Mouse (Mus musculus) MEL (cell line): ENCODE measurements around the gene Mgat5. TPM values are rescaled to one million over a fixed set of nuclear protein-coding genes. Genes with fewer than 3 reads are reported as not detected.

Experiments
- DNase-seq: peaks from one replicate; pipeline ENCODE4 v3.0.0; 2011; ENCODE audit warnings: low read depth, low spot score
- H3K27ac ChIP-seq: 2 replicates; pipeline ENCODE4 v1.5.1; 2012; ENCODE audit warnings: low read depth, mild to moderate bottlenecking, control low read depth, low read length, moderate library complexity; ENCODE audit not compliant: control insufficient read depth
- H3K27me3 ChIP-seq, 2 experiments: fragments of 150-350 bp in 1 of 2; sonication (generic) in 1 of 2; 2 replicates each; pipeline ENCODE4 v1.6.1; 2012; ENCODE audit warnings: low read length in 2 of 2, mild to moderate bottlenecking in 2 of 2, improper control_type of control experiment in 1 of 2, moderate library complexity in 1 of 2; ENCODE audit not compliant: insufficient read depth in 2 of 2, control insufficient read depth in 1 of 2
- H3K36me3 ChIP-seq, 2 experiments: 2 replicates each; pipeline ENCODE4 v1.6.1; 2012 to 2014; ENCODE audit warnings: low read length in 2 of 2, improper control_type of control experiment in 1 of 2, inconsistent platforms in 1 of 2, mild to moderate bottlenecking in 1 of 2; ENCODE audit not compliant: insufficient read depth in 2 of 2, control insufficient read depth in 1 of 2
- H3K4me1 ChIP-seq, 2 experiments: fragments of 150-350 bp in 1 of 2; sonication (generic) in 1 of 2; 2 replicates each; pipeline ENCODE4 v1.6.1; 2012; ENCODE audit warnings: low read length in 2 of 2, improper control_type of control experiment in 1 of 2, mild to moderate bottlenecking in 1 of 2; ENCODE audit not compliant: insufficient read depth in 2 of 2, control insufficient read depth in 1 of 2
- H3K4me3 ChIP-seq, 2 experiments: fragments of 150-350 bp in 1 of 2; sonication (generic) in 1 of 2; 2 replicates each; pipeline ENCODE4 v1.5.1; 2012; ENCODE audit warnings: low read depth in 2 of 2, low read length in 2 of 2, mild to moderate bottlenecking in 2 of 2, moderate library complexity in 2 of 2, control low read depth in 1 of 2, improper control_type of control experiment in 1 of 2; ENCODE audit not compliant: control insufficient read depth in 1 of 2, insufficient read depth in 1 of 2
- H3K79me2 ChIP-seq: 2 replicates; pipeline ENCODE4 v1.6.1; 2012; ENCODE audit warnings: mild to moderate bottlenecking, low read length, moderate library complexity; ENCODE audit not compliant: control insufficient read depth, poor library complexity, insufficient read depth
- H3K9ac ChIP-seq: 2 replicates; pipeline ENCODE4 v1.6.1; 2012; ENCODE audit warnings: low read depth, mild to moderate bottlenecking, control low read depth, low read length, moderate library complexity; ENCODE audit not compliant: control insufficient read depth, poor library complexity, severe bottlenecking
- H3K9me3 ChIP-seq: fragments of 150-350 bp; sonication (generic); replicated peaks from 2 replicates; pipeline ENCODE4 v1.6.1; 2012; ENCODE audit warnings: mild to moderate bottlenecking, low read length, improper control_type of control experiment, moderate library complexity; ENCODE audit not compliant: insufficient read depth
- BHLHE40 ChIP-seq: IDR thresholded peaks from 2 replicates; pipeline ENCODE4 v1.6.1; 2012; ENCODE audit warnings: low read depth, mild to moderate bottlenecking, inconsistent platforms, low read length, improper control_type of control experiment, borderline replicate concordance
- CHD1 ChIP-seq: IDR thresholded peaks from 2 replicates; pipeline ENCODE4 v1.6.1; 2012; ENCODE audit warnings: low read depth, mild to moderate bottlenecking, inconsistent platforms, low read length, improper control_type of control experiment
- CHD2 ChIP-seq: IDR thresholded peaks from 2 replicates; pipeline ENCODE4 v1.6.1; 2011; ENCODE audit warnings: low read length, improper control_type of control experiment
- ELF1 ChIP-seq: IDR thresholded peaks from 2 replicates; pipeline ENCODE4 v1.6.1; 2014; ENCODE audit warnings: low read depth, mild to moderate bottlenecking, inconsistent platforms, low read length, improper control_type of control experiment, moderate library complexity
- ETS1 ChIP-seq: IDR thresholded peaks from 2 replicates; pipeline ENCODE4 v1.6.1; 2012; ENCODE audit warnings: low read depth, mild to moderate bottlenecking, inconsistent platforms, low read length, improper control_type of control experiment, moderate library complexity
- GABPA ChIP-seq: IDR thresholded peaks from 2 replicates; pipeline ENCODE4 v1.6.1; 2012; ENCODE audit warnings: low read depth, mild to moderate bottlenecking, inconsistent platforms, low read length, improper control_type of control experiment, moderate library complexity
- GATA1 ChIP-seq: IDR thresholded peaks from 2 replicates; pipeline ENCODE4 v1.6.1; 2011; ENCODE audit warnings: low read depth, low read length, improper control_type of control experiment
- HCFC1 ChIP-seq: IDR thresholded peaks from 2 replicates; pipeline ENCODE4 v1.6.1; 2012; ENCODE audit warnings: low read depth, mild to moderate bottlenecking, inconsistent platforms, low read length, improper control_type of control experiment, moderate library complexity
- JUND ChIP-seq: IDR thresholded peaks from 2 replicates; pipeline ENCODE4 v1.6.1; 2011; ENCODE audit warnings: low read depth, mild to moderate bottlenecking, improper control_type of control experiment, low read length
- MAZ ChIP-seq: IDR thresholded peaks from 2 replicates; pipeline ENCODE4 v1.6.1; 2012; ENCODE audit warnings: low read depth, mild to moderate bottlenecking, inconsistent platforms, low read length, improper control_type of control experiment
- MEF2A ChIP-seq: IDR thresholded peaks from 2 replicates; pipeline ENCODE4 v1.6.1; 2014; ENCODE audit warnings: low read depth, mild to moderate bottlenecking, inconsistent platforms, low read length, improper control_type of control experiment; ENCODE audit not compliant: poor library complexity, insufficient replicate concordance, severe bottlenecking; ENCODE audit errors: extremely low read depth
- MXI1 ChIP-seq: IDR thresholded peaks from 2 replicates; pipeline ENCODE4 v1.6.1; 2011; ENCODE audit warnings: mild to moderate bottlenecking, low read depth, low read length, improper control_type of control experiment
- NELFE ChIP-seq: IDR thresholded peaks from 2 replicates; pipeline ENCODE4 v1.6.1; 2011; ENCODE audit warnings: low read depth, low read length, improper control_type of control experiment
- NRF1 ChIP-seq: IDR thresholded peaks from 2 replicates; pipeline ENCODE4 v1.6.1; 2014; ENCODE audit warnings: low read depth, mild to moderate bottlenecking, inconsistent platforms, low read length, improper control_type of control experiment, moderate library complexity; ENCODE audit not compliant: poor library complexity, insufficient read depth, severe bottlenecking
- POLR2A ChIP-seq, 2 experiments: IDR thresholded peaks; 2 replicates each; pipeline ENCODE4 v1.6.1; 2011 to 2012; ENCODE audit warnings: low read length in 2 of 2, mild to moderate bottlenecking in 2 of 2, control low read depth in 1 of 2, improper control_type of control experiment in 1 of 2, low read depth in 1 of 2, moderate library complexity in 1 of 2; ENCODE audit not compliant: control insufficient read depth in 1 of 2, insufficient read depth in 1 of 2, poor library complexity in 1 of 2
- POLR2AphosphoS2 ChIP-seq: IDR thresholded peaks from 2 replicates; pipeline ENCODE4 v1.6.1; 2011; ENCODE audit warnings: low read length, improper control_type of control experiment
- POLR2AphosphoS5 ChIP-seq: IDR thresholded peaks from 2 replicates; pipeline ENCODE4 v1.6.1; 2012; ENCODE audit warnings: low read depth, borderline replicate concordance, mild to moderate bottlenecking, inconsistent platforms, low read length, moderate library complexity, mixed read lengths
- RAD21 ChIP-seq: IDR thresholded peaks from 2 replicates; pipeline ENCODE4 v1.6.1; 2011; ENCODE audit warnings: mild to moderate bottlenecking, low read depth, low read length, improper control_type of control experiment
- RCOR1 ChIP-seq: IDR thresholded peaks from 2 replicates; pipeline ENCODE4 v1.6.1; 2012; ENCODE audit warnings: low read depth, mild to moderate bottlenecking, inconsistent platforms, low read length, improper control_type of control experiment
- SIN3A ChIP-seq: IDR thresholded peaks from 2 replicates; pipeline ENCODE4 v1.6.1; 2012; ENCODE audit warnings: low read length, improper control_type of control experiment, inconsistent platforms
- SMC3 ChIP-seq: IDR thresholded peaks from 2 replicates; pipeline ENCODE4 v1.6.1; 2011; ENCODE audit warnings: low read depth, low read length, improper control_type of control experiment
- TAL1 ChIP-seq: IDR thresholded peaks from 2 replicates; pipeline ENCODE4 v1.6.1; 2012; ENCODE audit warnings: mild to moderate bottlenecking, inconsistent platforms, low read length, moderate library complexity, mixed read lengths
- TBP ChIP-seq: IDR thresholded peaks from 2 replicates; pipeline ENCODE4 v1.8.0; 2011; ENCODE audit warnings: low read depth, low read length, improper control_type of control experiment
- USF1 ChIP-seq: IDR thresholded peaks from 2 replicates; pipeline ENCODE4 v1.6.1; 2014; ENCODE audit warnings: low read depth, mild to moderate bottlenecking, inconsistent platforms, low read length, improper control_type of control experiment, moderate library complexity
- ZKSCAN1 ChIP-seq: IDR thresholded peaks from 2 replicates; pipeline ENCODE4 v1.6.1; 2012; ENCODE audit warnings: low read depth, mild to moderate bottlenecking, inconsistent platforms, low read length, improper control_type of control experiment, moderate library complexity
- ZMIZ1 ChIP-seq: IDR thresholded peaks from 2 replicates; pipeline ENCODE4 v1.6.1; 2012; ENCODE audit warnings: low read depth, mild to moderate bottlenecking, inconsistent platforms, low read length, improper control_type of control experiment, moderate library complexity
- ZNF384 ChIP-seq: IDR thresholded peaks from 2 replicates; pipeline ENCODE4 v1.6.1; 2012; ENCODE audit warnings: low read depth, mild to moderate bottlenecking, inconsistent platforms, low read length, improper control_type of control experiment
- polyA plus RNA-seq, 2 experiments: library from polyadenylated mRNA; stranded (reverse) in 1 of 2; unstranded in 1 of 2; fragments of >175 nt in 1 of 2; fragments of >200 nt in 1 of 2; gene quantifications; 2 replicates each; pipeline versions ENCODE4 v1.2.1 to v1.2.4; 2012; ENCODE audit warnings: low replicate concordance in 2 of 2, low read depth in 1 of 2; ENCODE audit not compliant: insufficient read length in 2 of 2, insufficient read depth in 1 of 2, missing spikeins in 1 of 2
- total RNA-seq: library from RNA; depleted of rRNA; stranded (reverse); fragments of 300-350 nt; gene quantifications from 2 replicates; pipeline ENCODE4 v1.2.3, GENCODE M21; 2012

Gene Mgat5
- total and polyA plus RNA-seq, 3 experiments = 6.9 to 9.5 TPM; not detected in 1

- Histone ChIP-seq H3K36me3 (no peaks in the 10 kb centered on the region; a peak in 2 of 4 replicates), H3K27ac (no peak overlapping the region), H3K4me3 (no peak overlapping the region), H3K27me3 (no peaks in the 10 kb centered on the region), H3K4me1 (no peaks in the 10 kb centered on the region), H3K79me2 (no peaks in the 10 kb centered on the region), H3K9me3 (no peaks in the 10 kb centered on the region), H3K9ac (no peak overlapping the region)
- TF ChIP-seq SIN3A = no peak
- TF ChIP-seq ZNF384 = no peak
- no peak for DNase-seq
These were observed 225.5 kb downstream of the Mgat5 start for GRCm38 (mm10) chr1:127430290-127430689.

- H3K9ac ChIP-seq = no peak overlapping the region
- no peaks in the 10 kb centered on the region for H3K9me3 ChIP-seq
- H3K27ac ChIP-seq = no peak overlapping the region
- no peak for TF ChIP-seq NRF1
- TF ChIP-seq JUND = no peak
- TF ChIP-seq ZKSCAN1 = no peak
- TF ChIP-seq ZNF384 = no peak
- no peak for TF ChIP-seq ZMIZ1
- no peak for TF ChIP-seq SIN3A
- TF ChIP-seq POLR2A (IDR thresholded peaks at IDR 0.05; ENCODE audit: control insufficient read depth in 1 of 2, insufficient read depth in 1 of 2, low read depth in 1 of 2, low read length in 2 of 2, poor library complexity in 1 of 2) = no peak
- no peak for TF ChIP-seq HCFC1
- no peak for TF ChIP-seq MEF2A
- no peak for TF ChIP-seq RCOR1
- no peak for TF ChIP-seq TAL1
- TF ChIP-seq TBP = no peak
- TF ChIP-seq USF1 = no peak
- DNase-seq = no peak
- no peaks in the 10 kb centered on the region for H3K4me1 ChIP-seq
- no peaks in the 10 kb centered on the region for H3K79me2 ChIP-seq
- H3K4me3 ChIP-seq = no peak overlapping the region
- no peaks in the 10 kb centered on the region for H3K27me3 ChIP-seq
- no peaks in the 10 kb centered on the region; a peak in 1 of 4 replicates for H3K36me3 ChIP-seq
These were observed 230.0 kb downstream of the Mgat5 start for GRCm38 (mm10) chr1:127434829-127435228.

- no peak for TF ChIP-seq GATA1
- TF ChIP-seq RAD21 = no peak
- TF ChIP-seq USF1 = no peak
- TF ChIP-seq NELFE = no peak
- TF ChIP-seq ELF1 = no peak
- no peak for TF ChIP-seq MXI1
- TF ChIP-seq RCOR1 = no peak
- TF ChIP-seq SMC3 = no peak
- no peak for TF ChIP-seq POLR2AphosphoS5
- TF ChIP-seq MAZ = no peak
- TF ChIP-seq SIN3A = no peak
- TF ChIP-seq CHD2 = no peak
- no peak for TF ChIP-seq POLR2AphosphoS2
- no peak for TF ChIP-seq ZMIZ1
- TF ChIP-seq GABPA = no peak
- no peak for TF ChIP-seq ETS1
- no peak for TF ChIP-seq BHLHE40
- no peak for TF ChIP-seq CHD1
- no peak for TF ChIP-seq ZNF384
- TF ChIP-seq, all 39 proteins: peak for 0
- Histone ChIP-seq H3K9ac (no peak overlapping the region), H3K27ac (no peak overlapping the region), H3K4me3 (no peak overlapping the region), H3K79me2 (no peaks in the 10 kb centered on the region), H3K4me1 (no peaks in the 10 kb centered on the region), H3K36me3 (no peaks in the 10 kb centered on the region; a peak in 1 of 4 replicates), H3K9me3 (no peaks in the 10 kb centered on the region), H3K27me3 (no peaks in the 10 kb centered on the region)
- no peak for DNase-seq
These were observed 232.3 kb downstream of the Mgat5 start for GRCm38 (mm10) chr1:127437091-127437490.
